Mouse (Mus musculus) liver, embryonic 14.5 days (tissue): ENCODE data around the gene Gm39115.

Source experiments
- CTCF ChIP-seq: IDR thresholded peaks from 2 replicates; pipeline ENCODE4 v1.5.1; 2016; ENCODE audit warnings: antibody characterized with exemption, low read depth, control low read depth
- EP300 ChIP-seq: IDR thresholded peaks from 2 replicates; pipeline ENCODE4 v1.6.1; 2016; ENCODE audit warnings: antibody characterized with exemption, low read depth

- TF ChIP-seq CTCF (no peak), EP300 (no peak)
Measured at GRCm38 (mm10) chr7:142159366-142159765, 23.5 kb upstream of the Gm39115 start.
